Mouse (Mus musculus) heart, adult 2 months (tissue): ENCODE data around the gene Cd4. TPM values are rescaled to one million over a fixed set of nuclear protein-coding genes. Genes with fewer than 3 reads are reported as not detected.

ENCODE experiments used
- DNase-seq, 2 experiments: peaks; one replicate each; pipeline ENCODE4 v3.0.0; 2021
- H3K27ac ChIP-seq: fragments of 200-600 bp; 2 replicates; pipeline ENCODE4 v1.8.1; 2022
- H3K27me3 ChIP-seq: fragments of 200-500 bp; 2 replicates; pipeline ENCODE4 v1.6.1; 2012; ENCODE audit warnings: mild to moderate bottlenecking, low read length, inconsistent platforms, mixed read lengths; ENCODE audit not compliant: control insufficient read depth, insufficient read depth
- H3K36me3 ChIP-seq: fragments of 200-500 bp; 2 replicates; pipeline ENCODE4 v1.6.1; 2012; ENCODE audit warnings: low read length, inconsistent platforms; ENCODE audit not compliant: control insufficient read depth, insufficient read depth
- H3K4me1 ChIP-seq: fragments of 200-500 bp; 2 replicates; pipeline ENCODE4 v1.6.1; 2011; ENCODE audit warnings: low read length; ENCODE audit not compliant: control insufficient read depth, insufficient read depth
- H3K4me3 ChIP-seq: fragments of 200-600 bp; 2 replicates; pipeline ENCODE4 v1.8.1; 2022
- H3K79me2 ChIP-seq: fragments of 200-500 bp; replicated peaks from 2 replicates; pipeline ENCODE4 v1.6.1; 2012; ENCODE audit warnings: mild to moderate bottlenecking, inconsistent platforms, low read length, moderate library complexity, mixed read lengths; ENCODE audit not compliant: control insufficient read depth, insufficient read depth
- H3K9ac ChIP-seq: fragments of 200-500 bp; 2 replicates; pipeline ENCODE4 v1.6.1; 2012; ENCODE audit warnings: low read depth, mild to moderate bottlenecking, control low read depth, inconsistent platforms, low read length, mixed read lengths
- CTCF ChIP-seq: fragments of 200-600 bp; IDR thresholded peaks from 2 replicates; pipeline ENCODE4 v1.8.1; 2022; ENCODE audit warnings: antibody characterized with exemption, mild to moderate bottlenecking, moderate library complexity
- EP300 ChIP-seq: fragments of 200-500 bp; IDR thresholded peaks from 2 replicates; pipeline ENCODE4 v1.6.1; 2011; ENCODE audit warnings: low read depth, low read length, control low read depth; ENCODE audit not compliant: insufficient read depth
- POLR2A ChIP-seq: fragments of 200-500 bp; IDR thresholded peaks from 2 replicates; pipeline ENCODE4 v1.6.1; 2011; ENCODE audit warnings: mild to moderate bottlenecking, low read depth, low read length, control low read depth; ENCODE audit not compliant: insufficient read depth
- WGBS: fragments of 180-500 bp; shearing (Covaris S2); methylation state at CpG from one replicate; pipeline ENCODE4 v1.1.7; 2018; 5-methylcytosine and 5-hydroxymethylcytosine counted together
- intact Hi-C: fragments of 180-260 bp; cut with DNase I; formaldehyde crosslinking; loops from one replicate; pipeline ENCODE4 v1.15.1; 2025
- polyA plus RNA-seq: library from polyadenylated mRNA; depleted of rRNA; stranded (reverse); fragments of >200 nt; gene quantifications from 2 replicates; pipeline ENCODE4 v1.2.3, GENCODE M21; 2012
- total RNA-seq, 2 experiments: library from RNA; stranded (reverse); gene quantifications; 2 replicates each; pipeline ENCODE4 v1.2.3; 2021

Cd4 gene
- total and polyA plus RNA-seq, 3 experiments = 0.34 to 0.66 (median 0.57) TPM

DNA sequence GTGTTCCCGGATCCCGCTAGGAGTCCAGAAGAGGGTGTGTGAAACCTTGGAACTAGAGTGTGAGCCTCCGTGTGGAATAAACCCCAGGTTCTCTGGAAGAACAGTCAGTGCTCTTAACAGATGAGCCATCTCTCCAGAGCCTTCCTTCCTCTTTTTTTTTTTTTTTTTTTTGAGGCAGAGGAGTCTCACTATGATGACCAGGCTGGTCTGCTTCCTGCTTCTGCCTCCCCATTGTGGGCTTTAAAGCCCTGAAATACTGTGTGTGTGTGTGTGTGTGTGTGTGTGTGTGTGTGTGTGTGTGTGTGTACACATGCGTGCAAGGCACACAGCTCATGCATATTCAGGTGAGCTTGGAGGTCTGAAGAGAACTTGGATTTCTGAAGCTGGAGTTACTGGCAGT, 33.5 kb upstream of the Cd4 start:
- H3K27ac ChIP-seq = peak overlapping the region; percentile 96
- H3K36me3 ChIP-seq = no peaks in the 10 kb centered on the region
- H3K27me3 ChIP-seq = no peaks in the 10 kb centered on the region
- 41% methylated on average over 4 of the region's 4 CpGs for WGBS
- H3K4me3 ChIP-seq = no peak overlapping the region
- H3K9ac ChIP-seq = no peak overlapping the region
- H3K4me1 ChIP-seq = peaks cover 5% of the 10 kb centered on the region
- 0 out of 2 replicates have a peak, but pooled peaks cover 2% of the 10 kb centered on the region for H3K79me2 ChIP-seq
- TF ChIP-seq CTCF (no peak), EP300 (no peak)
- DNase-seq = no peak
- intact Hi-C loops = no loop called here

DNA sequence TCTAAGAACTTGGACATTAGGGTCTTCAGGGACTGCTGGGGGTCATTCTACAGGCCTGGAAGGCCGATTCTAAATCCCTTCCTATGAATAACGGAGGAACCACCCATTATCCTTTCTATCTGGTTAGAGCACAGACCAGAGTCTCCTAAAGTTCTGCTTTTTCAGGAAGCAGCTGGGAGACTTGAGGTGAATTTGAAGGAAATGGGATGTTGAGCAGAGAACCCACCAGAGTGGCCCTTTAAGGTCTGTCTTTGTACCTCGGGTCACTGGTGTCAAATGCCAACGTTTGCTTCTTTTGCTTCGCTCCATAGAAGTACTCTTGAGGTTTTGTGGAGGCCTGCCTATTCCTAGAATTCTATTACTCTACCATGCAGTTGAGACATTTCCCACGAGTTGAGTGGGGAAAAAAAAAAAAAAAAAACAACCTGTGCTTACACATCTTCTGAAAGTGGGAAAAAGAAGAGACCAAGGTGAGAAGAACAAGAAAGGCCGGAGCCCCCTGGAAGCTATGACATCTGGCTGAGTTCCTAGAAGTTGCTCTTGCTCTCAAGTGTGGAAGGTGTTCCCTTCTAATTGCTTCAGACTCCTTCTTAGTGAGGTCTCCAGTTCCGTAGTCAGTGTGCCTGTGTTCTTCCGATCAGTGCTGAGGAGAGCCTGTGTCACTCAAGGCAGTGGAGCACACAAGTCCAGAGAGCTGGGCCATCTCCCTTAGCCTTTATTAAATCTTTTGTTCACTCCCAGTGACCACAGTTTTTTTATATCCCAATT, 32.5 kb upstream of the Cd4 start:
- intact Hi-C loops = no loop called here
- peak overlapping the region; percentile 42; the same call in 1 of the 2 replicates for H3K4me3 ChIP-seq
- no peak overlapping the region for H3K9ac ChIP-seq
- no peak for DNase-seq
- H3K27ac ChIP-seq = peak overlapping the region; percentile 96
- peaks cover 11% of the 10 kb centered on the region for H3K4me1 ChIP-seq
- no peak for TF ChIP-seq EP300
- no peak for TF ChIP-seq POLR2A
- TF ChIP-seq CTCF = no peak
- 32% methylated on average over 9 of the region's 9 CpGs for WGBS
- H3K27me3 ChIP-seq = no peaks in the 10 kb centered on the region
- 0 out of 2 replicates have a peak, but pooled peaks cover 2% of the 10 kb centered on the region for H3K79me2 ChIP-seq
- H3K36me3 ChIP-seq = no peaks in the 10 kb centered on the region

DNA sequence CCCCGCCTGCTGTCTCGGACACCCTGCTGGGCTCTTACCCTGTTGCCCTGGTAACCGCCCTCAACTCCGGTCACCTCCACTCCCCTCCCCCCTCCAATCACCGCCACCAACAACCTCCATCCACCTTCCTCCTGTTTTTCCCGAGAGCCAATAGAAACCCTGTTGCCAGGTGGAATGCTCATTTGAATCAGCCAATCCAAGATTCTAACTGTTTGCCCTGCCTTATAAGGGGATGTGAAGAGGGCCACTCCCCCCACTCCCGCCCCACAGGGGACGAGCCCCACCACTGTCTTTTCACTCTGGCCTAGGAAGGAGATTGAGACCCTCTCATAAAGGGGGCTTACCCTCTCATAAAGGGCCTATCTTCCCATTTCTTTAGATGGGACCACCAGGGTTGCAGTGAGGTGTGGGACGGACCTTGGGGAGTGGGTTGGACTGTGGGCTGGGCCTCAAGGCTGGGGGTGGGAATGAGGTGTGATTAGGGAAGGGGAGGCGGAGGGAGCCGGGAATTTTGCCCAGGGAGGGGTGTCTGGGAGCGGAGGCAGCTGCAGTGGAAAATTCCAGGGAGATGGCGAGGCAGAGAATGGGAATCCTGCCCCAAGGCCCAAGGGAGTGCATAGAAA, 31.8 kb upstream of the Cd4 start, which contains the start of gene Ptms:
Gene Ptms (minus strand): TSS at position 409 of the 623 bp plus-strand sequence.
- H3K27me3 ChIP-seq = no peaks in the 10 kb centered on the region
- 2% methylated on average over 13 of the region's 13 CpGs for WGBS
- peak within 1 kb of the TSS; percentile 96 for H3K27ac ChIP-seq
- 0 out of 2 replicates have a peak, but pooled peaks cover 2% of the 10 kb centered on the region for H3K79me2 ChIP-seq
- H3K4me3 ChIP-seq = peak within 1 kb of the TSS; percentile 42
- H3K9ac ChIP-seq = peak within 1 kb of the TSS; percentile 66
- peaks cover 12% of the 10 kb centered on the region for H3K4me1 ChIP-seq
- intact Hi-C loops = no loop called here
- H3K36me3 ChIP-seq = no peaks in the 10 kb centered on the region
- TF ChIP-seq POLR2A (peak; percentile 61), CTCF (no peak), EP300 (0 out of 2 replicates have a peak, but pooled peaks have one; percentile 53)
- peak; percentile 93 to 94 for DNase-seq

DNA sequence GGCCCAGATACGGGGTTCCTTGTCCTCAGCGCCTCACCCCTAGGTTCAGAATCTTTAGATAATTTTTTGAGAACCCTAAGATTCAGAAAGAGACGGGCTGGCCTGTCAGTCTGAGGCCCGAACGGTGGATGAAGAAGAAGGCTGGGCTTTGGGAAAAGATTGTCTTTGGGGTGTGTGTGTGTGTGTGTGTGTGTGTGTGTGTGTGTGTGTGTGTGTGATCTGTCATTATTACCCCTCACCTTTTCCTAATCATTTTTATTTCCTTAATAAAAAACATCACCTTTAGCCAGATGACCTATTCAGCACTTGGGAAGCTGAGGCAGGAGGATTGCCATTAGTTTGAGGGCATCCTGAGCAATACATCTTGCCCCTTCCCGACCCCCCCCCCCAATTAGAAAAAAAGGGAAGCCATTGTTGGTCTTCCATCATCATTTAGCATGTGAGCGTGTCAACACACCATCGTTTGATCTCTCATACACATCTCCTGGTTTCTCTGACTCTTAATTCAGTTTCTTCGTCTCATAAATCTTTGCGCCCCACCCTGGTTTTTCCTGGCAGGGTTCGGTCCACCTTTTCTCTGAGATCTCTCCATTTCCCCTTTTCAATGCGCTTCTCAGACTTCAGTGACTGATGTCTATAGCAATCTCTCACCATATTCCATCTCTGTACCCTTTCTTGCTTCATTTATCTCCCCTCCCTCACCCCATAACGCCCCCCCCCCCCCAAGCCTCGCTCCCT, 31.0 kb upstream of the Cd4 start:
- peaks cover 12% of the 10 kb centered on the region for H3K4me1 ChIP-seq

DNA sequence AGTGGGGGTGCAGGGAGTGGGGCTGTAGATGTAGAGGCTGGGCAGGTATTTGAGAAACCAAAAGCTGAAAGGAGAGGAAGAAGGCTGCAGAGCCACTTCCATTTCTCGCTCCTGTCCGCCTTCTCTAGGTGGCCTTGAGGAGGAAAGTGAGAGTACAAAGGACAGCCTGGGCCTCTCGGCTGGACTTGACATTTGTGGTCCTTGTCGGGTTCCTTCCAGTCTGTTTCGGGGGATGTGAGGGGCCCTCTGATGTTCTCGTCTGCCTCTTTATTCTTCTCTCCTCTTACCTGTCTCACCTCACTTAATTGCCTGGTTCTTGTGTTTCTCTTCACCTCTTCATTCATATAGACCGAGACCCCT, 30.3 kb upstream of the Cd4 start:
- H3K4me3 ChIP-seq = peak overlapping the region; percentile 90
- no peaks in the 10 kb centered on the region for H3K36me3 ChIP-seq
- H3K27ac ChIP-seq = peak overlapping the region; percentile 98
- 25% methylated on average over 7 of the region's 7 CpGs for WGBS
- H3K79me2 ChIP-seq = 0 out of 2 replicates have a peak, but pooled peaks cover 2% of the 10 kb centered on the region
- H3K27me3 ChIP-seq = no peaks in the 10 kb centered on the region
- intact Hi-C loops = no loop called here
- TF ChIP-seq POLR2A = no peak
- no peak for TF ChIP-seq EP300
- TF ChIP-seq CTCF = no peak
- peaks cover 12% of the 10 kb centered on the region for H3K4me1 ChIP-seq
- no peak for DNase-seq
- peak overlapping the region; percentile 99 for H3K9ac ChIP-seq

More for the DNA sequence above, 31.0 kb upstream of the Cd4 start:
- no peaks in the 10 kb centered on the region for H3K36me3 ChIP-seq
- H3K9ac ChIP-seq = no peak overlapping the region
- H3K4me3 ChIP-seq = peak overlapping the region; percentile 34; the same call in 1 of the 2 replicates
- peak overlapping the region; percentile 98 for H3K27ac ChIP-seq
- intact Hi-C loops = no loop called here
- 0 out of 2 replicates have a peak, but pooled peaks cover 2% of the 10 kb centered on the region for H3K79me2 ChIP-seq
- no peak for DNase-seq
- WGBS = 33% methylated on average over 13 of the region's 14 CpGs
- H3K27me3 ChIP-seq = no peaks in the 10 kb centered on the region
- TF ChIP-seq POLR2A = no peak
- TF ChIP-seq EP300 = no peak
- no peak for TF ChIP-seq CTCF
